Mouse (Mus musculus) heart, embryonic 14.5 days (tissue): ENCODE results near the gene Taz. TPM values are rescaled to one million over a fixed set of nuclear protein-coding genes. Genes with fewer than 3 reads are reported as not detected.

Source experiments
- ATAC-seq: fragments of 200-750 bp; cut with Nextera tagmentation; 2 replicates; pipeline ENCODE4 v1.8.0; 2017; ENCODE audit warnings: low read depth, moderate TSS enrichment; ENCODE audit not compliant: insufficient number of reproducible peaks, insufficient read depth, low FRiP score
- H3K27ac ChIP-seq, 2 experiments: fragments of 200-500 bp in 1 of 2; fragments of 300-500 bp in 1 of 2; sonication (generic) in 1 of 2; replicated peaks in 1 of 2; 2 replicates each; pipeline ENCODE4 v1.5.1; 2012 to 2014; ENCODE audit warnings: low read depth in 2 of 2, low read length in 2 of 2, control low read depth in 1 of 2, mild to moderate bottlenecking in 1 of 2, mixed read lengths in 1 of 2; ENCODE audit not compliant: control insufficient read depth in 1 of 2, insufficient read depth in 1 of 2
- H3K27me3 ChIP-seq: fragments of 300-500 bp; sonication (generic); 2 replicates; pipeline ENCODE4 v1.6.1; 2014; ENCODE audit warnings: mild to moderate bottlenecking, low read length, control low read depth; ENCODE audit not compliant: control insufficient read depth, insufficient read depth
- H3K36me3 ChIP-seq: fragments of 300-500 bp; sonication (generic); 2 replicates; pipeline ENCODE4 v1.6.1; 2014; ENCODE audit warnings: mild to moderate bottlenecking, control low read depth, low read length, mixed read lengths; ENCODE audit not compliant: control insufficient read depth, insufficient read depth
- H3K4me1 ChIP-seq, 2 experiments: fragments of 200-500 bp in 1 of 2; fragments of 300-500 bp in 1 of 2; sonication (generic) in 1 of 2; 2 replicates each; pipeline ENCODE4 v1.6.1; 2012 to 2014; ENCODE audit warnings: low read length in 2 of 2, control low read depth in 1 of 2, mixed read lengths in 1 of 2; ENCODE audit not compliant: control insufficient read depth in 2 of 2, insufficient read depth in 2 of 2
- H3K4me2 ChIP-seq: fragments of 300-500 bp; sonication (generic); 2 replicates; pipeline ENCODE4 v1.6.1; 2014; ENCODE audit warnings: mild to moderate bottlenecking, low read length
- H3K4me3 ChIP-seq, 2 experiments: fragments of 200-500 bp in 1 of 2; fragments of 300-500 bp in 1 of 2; sonication (generic) in 1 of 2; 2 replicates each; pipeline ENCODE4 v1.5.1; 2012 to 2014; ENCODE audit warnings: low read length in 2 of 2, mild to moderate bottlenecking in 2 of 2, control low read depth in 1 of 2, low read depth in 1 of 2, moderate library complexity in 1 of 2; ENCODE audit not compliant: control insufficient read depth in 1 of 2, insufficient read depth in 1 of 2
- H3K9ac ChIP-seq: fragments of 300-500 bp; sonication (generic); 2 replicates; pipeline ENCODE4 v1.6.1; 2014; ENCODE audit warnings: mild to moderate bottlenecking, low read length
- H3K9me3 ChIP-seq: fragments of 300-500 bp; sonication (generic); 2 replicates; pipeline ENCODE4 v1.6.1; 2016; ENCODE audit warnings: low read length, control low read depth; ENCODE audit not compliant: control insufficient read depth
- WGBS: fragments of 180-500 bp; shearing (Covaris S2); extraction: QIAGEN DNeasy Blood & Tissue Kit; methylation state at CpG from one replicate; pipeline ENCODE4 v1.1.7; 2014; 5-methylcytosine and 5-hydroxymethylcytosine counted together
- polyA plus RNA-seq: library from polyadenylated mRNA; unstranded; fragments of >200 nt; fragmentation: Nextera tagmentation; extraction: Ambion mirVana; gene quantifications from 2 replicates; pipeline ENCODE4 v1.2.1, GENCODE M21; 2014

Taz gene
- polyA plus RNA-seq, 1 experiment from 2014 or later: 64.5 TPM

DNA sequence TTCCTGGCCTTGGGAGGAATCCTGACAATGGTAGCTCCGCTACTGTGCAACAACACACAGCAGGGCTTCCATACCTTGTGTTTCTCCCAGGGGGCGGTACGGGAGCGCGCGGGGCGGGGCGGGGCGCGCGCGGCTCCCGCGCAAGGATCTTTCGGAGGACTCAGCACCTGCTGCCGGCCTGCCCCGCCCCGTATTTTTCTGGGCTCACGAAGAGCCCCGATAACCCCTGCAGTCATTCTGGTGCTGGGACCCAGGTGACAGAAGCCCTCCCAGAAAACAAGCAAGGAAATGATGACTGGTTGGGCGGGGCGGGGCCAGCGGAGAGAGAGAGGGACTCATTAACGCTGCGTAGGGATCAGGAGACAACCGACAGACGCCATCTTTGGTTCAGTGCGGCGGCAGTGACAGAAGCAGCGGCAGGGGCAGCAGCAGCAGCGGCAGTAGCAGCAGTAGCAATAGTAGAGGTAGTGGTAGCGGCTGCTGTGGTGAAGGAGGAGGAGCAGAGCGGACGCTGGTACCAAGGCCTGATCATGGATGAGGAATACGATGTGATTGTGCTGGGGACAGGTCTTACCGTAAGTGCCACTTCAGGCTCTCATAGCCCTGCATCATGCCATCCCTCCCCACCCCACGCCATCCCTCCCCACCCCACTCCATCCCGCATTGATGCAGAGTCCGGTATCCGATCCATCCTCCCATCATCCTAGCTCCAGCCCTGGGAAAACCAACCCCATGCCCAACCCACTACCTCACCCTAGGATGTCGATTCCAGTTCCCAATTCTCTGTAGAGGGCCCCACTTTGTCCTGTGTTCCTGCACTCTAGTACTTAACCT, 23.4 kb downstream of the Taz start, which contains the start of gene Gdi1:
TSS of gene Gdi1 (plus strand) at position 132 of the 834 bp plus-strand sequence.
- ATAC-seq: peak; percentile 82
- peak within 1 kb of the TSS; percentile 71 for H3K4me2 ChIP-seq
- peaks cover 76% of the 10 kb centered on the region for H3K36me3 ChIP-seq
- peaks cover 0 to 5% of the 10 kb centered on the region in 2 experiments; a peak in 2 of 4 replicates for H3K4me1 ChIP-seq
- WGBS: 19% methylated on average over 39 of the region's 41 CpGs
- no peaks in the 10 kb centered on the region for H3K27me3 ChIP-seq
- peak within 1 kb of the TSS; percentile 89 to 96 for H3K27ac ChIP-seq
- H3K4me3 ChIP-seq: peak within 1 kb of the TSS; percentile 58 to 89
- H3K9ac ChIP-seq: peak within 1 kb of the TSS; percentile 81
- no peaks in the 10 kb centered on the region for H3K9me3 ChIP-seq

- Histone ChIP-seq H3K4me3 (peak within 1 kb of the TSS; percentile 60 to 79), H3K27ac (peak within 1 kb of the TSS; percentile 85 to 86), H3K4me2 (peak within 1 kb of the TSS; percentile 75), H3K9ac (peak within 1 kb of the TSS; percentile 80), H3K4me1 (no peaks in the 10 kb centered on the region; a peak in 1 of 4 replicates), H3K9me3 (no peaks in the 10 kb centered on the region), H3K36me3 (peaks cover 53% of the 10 kb centered on the region), H3K27me3 (no peaks in the 10 kb centered on the region)
- 20% methylated on average over 56 of the region's 59 CpGs for WGBS
- peak; percentile 93 for ATAC-seq
Measured at GRCm38 (mm10) chrX:74312540-74313464, 31.1 kb downstream of the Taz start, which contains the start of gene Fam50a. Gene Fam50a, plus strand, starts transcription at chrX:74313033.

DNA sequence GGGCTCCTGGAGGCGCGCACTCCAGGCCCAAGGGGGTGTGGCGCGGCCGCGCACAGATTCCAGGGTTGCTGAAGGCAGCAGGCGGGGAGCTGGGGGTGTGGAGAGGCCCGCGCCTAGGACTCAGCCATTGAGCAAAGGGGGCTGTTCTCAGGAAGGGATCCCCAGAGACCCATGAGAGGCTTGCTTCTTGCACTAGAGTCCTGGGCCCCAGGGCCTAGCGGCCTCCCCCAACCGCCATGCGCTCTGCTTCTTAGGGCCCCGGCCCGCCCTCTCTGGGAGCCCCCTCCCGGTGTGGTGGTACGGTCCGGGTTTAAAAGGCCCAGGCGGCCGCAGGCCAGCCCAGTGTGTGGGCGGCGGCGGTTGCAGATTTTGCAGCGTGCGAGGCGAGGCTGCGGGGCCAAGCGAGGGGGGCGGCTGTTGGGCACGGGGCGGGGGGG, 47.0 kb downstream of the Taz start, which contains the start of gene Plxna3:
TSS of gene Plxna3 (plus strand) at position 342 of the 437 bp plus-strand sequence.
- H3K27ac ChIP-seq: peak within 1 kb of the TSS; percentile 52; a peak in 3 of 4 replicates
- no peaks in the 10 kb centered on the region for H3K9me3 ChIP-seq
- H3K4me1 ChIP-seq: peaks cover 5% of the 10 kb centered on the region in 2 experiments; a peak in 2 of 4 replicates
- no peaks in the 10 kb centered on the region for H3K27me3 ChIP-seq
- H3K36me3 ChIP-seq: peaks cover 5% of the 10 kb centered on the region; the same call in 1 of the 2 replicates
- peak within 1 kb of the TSS; percentile 71 for H3K4me2 ChIP-seq
- 20% methylated on average over 22 of the region's 30 CpGs for whole genome bisulfite sequencing
- peak; percentile 85 for ATAC-seq
- H3K4me3 ChIP-seq: peak within 1 kb of the TSS; percentile 45 to 52
- peak within 1 kb of the TSS; percentile 70 for H3K9ac ChIP-seq

GRCm38 (mm10) chrX:74329215-74329671, 47.5 kb downstream of the Taz start:
- Histone ChIP-seq H3K4me2 (peak overlapping the region; percentile 71), H3K36me3 (peaks cover 5% of the 10 kb centered on the region; the same call in 1 of the 2 replicates), H3K9me3 (no peaks in the 10 kb centered on the region), H3K27me3 (no peaks in the 10 kb centered on the region), H3K9ac (peak overlapping the region; percentile 70), H3K4me3 (peak overlapping the region; percentile 45 to 52), H3K27ac (no peak overlapping the region), H3K4me1 (peaks cover 5% of the 10 kb centered on the region in 2 experiments; a peak in 2 of 4 replicates)
- whole genome bisulfite sequencing: 35% methylated on average over 10 of the region's 10 CpGs
- ATAC-seq: 0 out of 2 replicates have a peak, but pooled peaks have one; percentile 15

GRCm38 (mm10) chrX:74330166-74330930, 48.6 kb downstream of the Taz start:
- H3K27ac ChIP-seq: no peak overlapping the region
- no peaks in the 10 kb centered on the region for H3K27me3 ChIP-seq
- peaks cover 5% of the 10 kb centered on the region in 2 experiments; a peak in 2 of 4 replicates for H3K4me1 ChIP-seq
- H3K9me3 ChIP-seq: no peaks in the 10 kb centered on the region
- H3K4me3 ChIP-seq: no peak overlapping the region
- H3K9ac ChIP-seq: no peak overlapping the region
- WGBS: 38% methylated on average over 2 of the region's 2 CpGs
- H3K4me2 ChIP-seq: peak overlapping the region; percentile 71; the same call in 1 of the 2 replicates
- peaks cover 9% of the 10 kb centered on the region for H3K36me3 ChIP-seq
- ATAC-seq: no peak
